Mouse (Mus musculus) right cerebral cortex, adult 18-20 months (tissue): ENCODE results near the gene Hspb6.
A peak's percentile ranks its signal among the peaks of the same experiment; 100 is the strongest.

ENCODE experiments used
- DNase-seq: peaks from one replicate; pipeline ENCODE4 v3.0.0; 2022; ENCODE audit warnings: mixed read lengths

Hspb6 gene

GRCm38 (mm10) chr7:30552102-30553020 is at the start of gene Hspb6, which contains the start of gene Proser3:
Gene Hspb6, plus strand, starts transcription at chr7:30552178.
Gene Proser3, minus strand, starts transcription at chr7:30552299.
- peak; percentile 98 for DNase-seq

- DNase-seq, result no peak
Observed at GRCm38 (mm10) chr7:30508061-30508460, 43.9 kb upstream of the Hspb6 start.

- DNase-seq, result no peak
Observed at GRCm38 (mm10) chr7:30515003-30515760, 36.8 kb upstream of the Hspb6 start.

- no peak for DNase-seq
Observed at GRCm38 (mm10) chr7:30518325-30518724, 33.7 kb upstream of the Hspb6 start.

GRCm38 (mm10) chr7:30520396-30520795 is 31.6 kb upstream of the Hspb6 start:
- DNase-seq, result no peak

GRCm38 (mm10) chr7:30520856-30521255 is 31.1 kb upstream of the Hspb6 start:
- DNase-seq, result no peak

- DNase-seq, result no peak
Observed at GRCm38 (mm10) chr7:30522871-30523270, 29.1 kb upstream of the Hspb6 start.

- no peak for DNase-seq
Observed at GRCm38 (mm10) chr7:30524487-30524886, 27.5 kb upstream of the Hspb6 start.

GRCm38 (mm10) chr7:30525954-30526353 is 26.0 kb upstream of the Hspb6 start:
- DNase-seq, result no peak

GRCm38 (mm10) chr7:30526399-30526798 is 25.6 kb upstream of the Hspb6 start:
- no peak for DNase-seq

- no peak for DNase-seq
Observed at GRCm38 (mm10) chr7:30526981-30527380, 25.0 kb upstream of the Hspb6 start.

GRCm38 (mm10) chr7:30531291-30531815 is 20.6 kb upstream of the Hspb6 start:
- peak; percentile 83 for DNase-seq

- no peak for DNase-seq
Observed at GRCm38 (mm10) chr7:30532931-30533330, 19.0 kb upstream of the Hspb6 start.

- DNase-seq, result no peak
Observed at GRCm38 (mm10) chr7:30533941-30534632, 17.9 kb upstream of the Hspb6 start.

- peak; percentile 98 for DNase-seq
Observed at GRCm38 (mm10) chr7:30534633-30535577, 17.1 kb upstream of the Hspb6 start, which contains the start of gene Arhgap33. Gene Arhgap33, minus strand, starts transcription at chr7:30535060.

- DNase-seq, result no peak
Observed at GRCm38 (mm10) chr7:30540572-30540971, 11.4 kb upstream of the Hspb6 start.

- DNase-seq, result no peak
Observed at GRCm38 (mm10) chr7:30544327-30544726, 7.7 kb upstream of the Hspb6 start.

GRCm38 (mm10) chr7:30549880-30550279 is 2.1 kb upstream of the Hspb6 start:
- no peak for DNase-seq

- DNase-seq, result no peak
Observed at GRCm38 (mm10) chr7:30550603-30551002, 1.4 kb upstream of the Hspb6 start.

GRCm38 (mm10) chr7:30551445-30552101 is 405 bp upstream of the Hspb6 start:
- DNase-seq, result no peak

- DNase-seq, result no peak
Observed at GRCm38 (mm10) chr7:30553021-30553589, 1.1 kb downstream of the Hspb6 start.
